Mouse (Mus musculus) erythroblast, embryonic 14.5 days (primary cell): ENCODE data around the gene Chst10.

Experiments
- GATA1 ChIP-seq: IDR thresholded peaks from 2 replicates; pipeline ENCODE4 v1.6.1; 2012; ENCODE audit warnings: low read length, inconsistent platforms, mixed read lengths
- TAL1 ChIP-seq: IDR thresholded peaks from 3 replicates; pipeline ENCODE4 v1.6.1; 2012; ENCODE audit warnings: low read length, inconsistent platforms, mixed read lengths

GRCm38 (mm10) chr1:38902571-38902970, 4.6 kb upstream of the Chst10 start:
- TF ChIP-seq TAL1 (no peak), GATA1 (no peak)
